Mouse (Mus musculus): ENCODE measurements around the gene Dnaaf5. TPM values are rescaled to one million over a fixed set of nuclear protein-coding genes. Genes with fewer than 3 reads are reported as not detected.

Dnaaf5 gene
- polyA plus RNA-seq, 1 experiment, result 24.5 TPM

- no peak for TF ChIP-seq POLR2A (IDR thresholded peaks at IDR 0.05; ENCODE audit: borderline replicate concordance, extremely low read depth, low read depth, low read length)
- 75% methylated on average over 8 of the region's 8 CpGs for WGBS
- no peaks in the 10 kb centered on the region for H3K4me1 ChIP-seq (ENCODE audit: control insufficient read depth, insufficient read depth, low read length)
- DNase-seq, result no peak
- H3K4me3 ChIP-seq (replicated peaks; ENCODE audit: extremely low read depth, low read depth, low read length), result no peak overlapping the region
These were observed 10.9 kb downstream of the Dnaaf5 start for GRCm38 (mm10) chr5:139160899-139161298.

- H3K4me3 ChIP-seq (replicated peaks; ENCODE audit: extremely low read depth, low read depth, low read length), result no peak overlapping the region
- no peak for DNase-seq
- no peaks in the 10 kb centered on the region for H3K4me1 ChIP-seq (ENCODE audit: control insufficient read depth, insufficient read depth, low read length)
- WGBS, result 59% methylated on average over 10 of the region's 10 CpGs
- TF ChIP-seq CTCF (IDR thresholded peaks at IDR 0.05; ENCODE audit: insufficient read depth, low read length) (no peak), POLR2A (IDR thresholded peaks at IDR 0.05; ENCODE audit: borderline replicate concordance, extremely low read depth, low read depth, low read length) (no peak)
These were observed 11.6 kb downstream of the Dnaaf5 start for GRCm38 (mm10) chr5:139161632-139162031.

GRCm38 (mm10) chr5:139166781-139167361 lies 16.8 kb downstream of the Dnaaf5 start:
- DNase-seq, result no peak

GRCm38 (mm10) chr5:139167548-139167947 lies 17.5 kb downstream of the Dnaaf5 start:
- 68% methylated on average over 1 of the region's 1 CpGs for WGBS
- TF ChIP-seq CTCF (IDR thresholded peaks at IDR 0.05; ENCODE audit: insufficient read depth, low read length) (no peak), POLR2A (IDR thresholded peaks at IDR 0.05; ENCODE audit: borderline replicate concordance, extremely low read depth, low read depth, low read length) (no peak)
- DNase-seq, result no peak
- Histone ChIP-seq H3K4me3 (replicated peaks; ENCODE audit: extremely low read depth, low read depth, low read length) (no peak overlapping the region), H3K4me1 (ENCODE audit: control insufficient read depth, insufficient read depth, low read length) (no peaks in the 10 kb centered on the region)

More at GRCm38 (mm10) chr5:139166781-139167361, 16.8 kb downstream of the Dnaaf5 start:
- WGBS, result 58% methylated on average over 6 of the region's 6 CpGs
- no peak overlapping the region for H3K4me3 ChIP-seq (replicated peaks; ENCODE audit: extremely low read depth, low read depth, low read length)
- TF ChIP-seq CTCF (IDR thresholded peaks at IDR 0.05; ENCODE audit: insufficient read depth, low read length) (no peak), POLR2A (IDR thresholded peaks at IDR 0.05; ENCODE audit: borderline replicate concordance, extremely low read depth, low read depth, low read length) (no peak)
- H3K4me1 ChIP-seq (ENCODE audit: control insufficient read depth, insufficient read depth, low read length), result no peaks in the 10 kb centered on the region

- 93% methylated on average over 4 of the region's 4 CpGs for WGBS
- no peak overlapping the region for H3K4me3 ChIP-seq (replicated peaks; ENCODE audit: extremely low read depth, low read depth, low read length)
- H3K4me1 ChIP-seq (ENCODE audit: control insufficient read depth, insufficient read depth, low read length), result peaks cover 9% of the 10 kb centered on the region
- no peak for DNase-seq
- TF ChIP-seq CTCF (IDR thresholded peaks at IDR 0.05; ENCODE audit: insufficient read depth, low read length) (no peak), POLR2A (IDR thresholded peaks at IDR 0.05; ENCODE audit: borderline replicate concordance, extremely low read depth, low read depth, low read length) (no peak)
These were observed 21.9 kb downstream of the Dnaaf5 start for GRCm38 (mm10) chr5:139171929-139172328.

- 59% methylated on average over 10 of the region's 10 CpGs for WGBS
- peaks cover 9% of the 10 kb centered on the region for H3K4me1 ChIP-seq (ENCODE audit: control insufficient read depth, insufficient read depth, low read length)
- no peak for TF ChIP-seq CTCF (IDR thresholded peaks at IDR 0.05; ENCODE audit: insufficient read depth, low read length)
- TF ChIP-seq POLR2A (IDR thresholded peaks at IDR 0.05; ENCODE audit: borderline replicate concordance, extremely low read depth, low read depth, low read length), result no peak
- no peak overlapping the region for H3K4me3 ChIP-seq (replicated peaks; ENCODE audit: extremely low read depth, low read depth, low read length)
- DNase-seq, result no peak
These were observed 24.1 kb downstream of the Dnaaf5 start for GRCm38 (mm10) chr5:139174141-139174540.

GRCm38 (mm10) chr5:139174556-139175547 lies 24.8 kb downstream of the Dnaaf5 start:
- peak; percentile 31 for DNase-seq
- no peak for TF ChIP-seq POLR2A (IDR thresholded peaks at IDR 0.05; ENCODE audit: borderline replicate concordance, extremely low read depth, low read depth, low read length)
- TF ChIP-seq CTCF (IDR thresholded peaks at IDR 0.05; ENCODE audit: insufficient read depth, low read length), result no peak
- Histone ChIP-seq H3K4me1 (ENCODE audit: control insufficient read depth, insufficient read depth, low read length) (peaks cover 9% of the 10 kb centered on the region), H3K4me3 (replicated peaks; ENCODE audit: extremely low read depth, low read depth, low read length) (no peak overlapping the region)
- WGBS, result 15% methylated on average over 10 of the region's 10 CpGs

- WGBS, result 24% methylated on average over 11 of the region's 11 CpGs
- peak; percentile 96 for TF ChIP-seq CTCF (IDR thresholded peaks at IDR 0.05; ENCODE audit: insufficient read depth, low read length)
- no peak for TF ChIP-seq POLR2A (IDR thresholded peaks at IDR 0.05; ENCODE audit: borderline replicate concordance, extremely low read depth, low read depth, low read length)
- H3K4me1 ChIP-seq (ENCODE audit: control insufficient read depth, insufficient read depth, low read length), result peaks cover 9% of the 10 kb centered on the region
- no peak overlapping the region for H3K4me3 ChIP-seq (replicated peaks; ENCODE audit: extremely low read depth, low read depth, low read length)
- peak; percentile 76 for DNase-seq
These were observed 29.0 kb downstream of the Dnaaf5 start for GRCm38 (mm10) chr5:139178895-139179631.

GRCm38 (mm10) chr5:139183131-139183530 lies 33.1 kb downstream of the Dnaaf5 start:
- WGBS, result 83% methylated on average over 2 of the region's 2 CpGs
- Histone ChIP-seq H3K4me3 (replicated peaks; ENCODE audit: extremely low read depth, low read depth, low read length) (no peak overlapping the region), H3K4me1 (ENCODE audit: control insufficient read depth, insufficient read depth, low read length) (no peaks in the 10 kb centered on the region)
- no peak for DNase-seq
- no peak for TF ChIP-seq POLR2A (IDR thresholded peaks at IDR 0.05; ENCODE audit: borderline replicate concordance, extremely low read depth, low read depth, low read length)
- no peak for TF ChIP-seq CTCF (IDR thresholded peaks at IDR 0.05; ENCODE audit: insufficient read depth, low read length)
